Mouse (Mus musculus) cerebellum, adult 2 months (tissue): ENCODE measurements at regions not wholly inside any gene's neighbourhood (a gene's known extent, or its start where the extent isn't known, plus 50 kb on each side); places are given as distances from the start of the nearest gene placed in this dataset.
A peak's percentile ranks its signal among the peaks of the same experiment; 100 is the strongest.
"Not testable (repeated sequence)": the region's sequence is repeated elsewhere in the genome, so short reads cannot be mapped to it uniquely, and the experiment has no call there.

Experiments used
- DNase-seq, 2 experiments: peaks; one replicate each; pipeline ENCODE4 v3.0.0; 2021
- H3K27ac ChIP-seq: fragments of 200-500 bp; 2 replicates; pipeline ENCODE4 v1.5.1; 2012; ENCODE audit warnings: low read length, control low read depth, inconsistent platforms; ENCODE audit not compliant: insufficient read depth
- H3K27me3 ChIP-seq: fragments of 200-500 bp; 2 replicates; pipeline ENCODE4 v1.6.1; 2012; ENCODE audit warnings: inconsistent platforms, mild to moderate bottlenecking, low read length, moderate library complexity; ENCODE audit not compliant: control insufficient read depth, insufficient read depth
- H3K4me1 ChIP-seq: fragments of 200-500 bp; 2 replicates; pipeline ENCODE4 v1.6.1; 2011; ENCODE audit warnings: low read length; ENCODE audit not compliant: control insufficient read depth, insufficient read depth
- H3K4me3 ChIP-seq: fragments of 200-500 bp; replicated peaks from 2 replicates; pipeline ENCODE3; 2011; ENCODE audit warnings: mild to moderate bottlenecking, low read depth, low read length, control low read depth; ENCODE audit not compliant: insufficient read depth
- CTCF ChIP-seq: fragments of 200-500 bp; IDR thresholded peaks from 2 replicates; pipeline ENCODE4 v1.5.1; 2011; ENCODE audit warnings: low read depth, mild to moderate bottlenecking, control low read depth, low read length, moderate library complexity, borderline replicate concordance; ENCODE audit not compliant: insufficient read depth
- POLR2A ChIP-seq: fragments of 200-500 bp; IDR thresholded peaks from 2 replicates; pipeline ENCODE4 v1.6.1; 2011; ENCODE audit warnings: low read length, control low read depth, borderline replicate concordance; ENCODE audit not compliant: insufficient read depth
- WGBS: fragments of 180-500 bp; shearing (Covaris S2); methylation state at CpG from one replicate; pipeline ENCODE4 v1.1.7; 2018; 5-methylcytosine and 5-hydroxymethylcytosine counted together

- Histone ChIP-seq H3K4me1 (no peaks in the 10 kb centered on the region), H3K27ac (no peak overlapping the region), H3K27me3 (no peaks in the 10 kb centered on the region), H3K4me3 (no peak overlapping the region)
- no peak for DNase-seq
- 63% methylated on average over 3 of the region's 3 CpGs for WGBS
- TF ChIP-seq POLR2A (no peak), CTCF (no peak)
Measured at GRCm38 (mm10) chr4:23607348-23607747, 888.9 kb upstream of the Mms22l start.

DNA sequence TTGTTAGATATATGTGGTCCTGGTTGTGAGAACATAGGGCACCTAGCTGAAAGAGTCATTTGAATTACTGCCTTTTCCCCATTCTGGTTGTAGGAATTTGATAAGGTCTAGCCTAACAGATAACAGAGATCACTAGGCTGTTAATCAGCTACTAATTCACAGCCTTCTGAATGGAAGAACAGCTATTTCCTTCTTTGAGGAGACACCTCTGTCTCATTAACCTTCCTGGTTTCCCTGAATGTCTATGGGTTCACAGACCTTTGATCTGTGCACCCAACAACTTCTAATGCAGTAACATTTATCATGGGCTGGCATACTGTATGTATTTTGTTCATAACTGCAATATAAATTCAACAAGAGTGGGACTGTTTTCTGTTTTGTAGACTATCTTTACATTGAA lies 875.0 kb upstream of the Mms22l start:
- no peak for TF ChIP-seq POLR2A
- TF ChIP-seq CTCF, result no peak
- no peak overlapping the region for H3K4me3 ChIP-seq
- no peak for DNase-seq

DNA sequence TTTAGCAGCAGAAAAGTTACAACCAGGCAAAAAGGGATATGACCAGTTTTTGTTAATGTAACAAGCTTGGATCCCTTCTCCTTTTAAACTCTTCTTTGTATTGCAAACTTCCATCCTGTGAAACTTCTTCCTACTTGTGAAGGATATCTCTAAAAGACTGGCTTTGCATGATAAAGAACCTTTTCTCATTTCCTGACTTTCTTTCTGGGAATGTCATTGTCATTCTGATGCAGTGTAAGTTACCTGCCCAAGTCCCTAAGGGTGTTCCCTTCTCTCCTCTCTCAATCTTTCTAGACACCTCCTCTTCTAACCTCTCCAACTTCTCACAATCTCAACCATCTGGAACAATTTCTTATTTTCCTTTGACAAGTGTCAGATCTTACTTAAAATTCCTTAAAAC lies 874.0 kb upstream of the Mms22l start:
- no peak overlapping the region for H3K27ac ChIP-seq
- no peak for DNase-seq
- no peak overlapping the region for H3K4me3 ChIP-seq
- TF ChIP-seq CTCF (no peak), POLR2A (no peak)
- H3K27me3 ChIP-seq, result no peaks in the 10 kb centered on the region
- no peaks in the 10 kb centered on the region for H3K4me1 ChIP-seq

More for the DNA sequence above, 875.0 kb upstream of the Mms22l start:
- no peak overlapping the region for H3K27ac ChIP-seq
- H3K4me1 ChIP-seq, result no peaks in the 10 kb centered on the region
- no peaks in the 10 kb centered on the region for H3K27me3 ChIP-seq

DNA sequence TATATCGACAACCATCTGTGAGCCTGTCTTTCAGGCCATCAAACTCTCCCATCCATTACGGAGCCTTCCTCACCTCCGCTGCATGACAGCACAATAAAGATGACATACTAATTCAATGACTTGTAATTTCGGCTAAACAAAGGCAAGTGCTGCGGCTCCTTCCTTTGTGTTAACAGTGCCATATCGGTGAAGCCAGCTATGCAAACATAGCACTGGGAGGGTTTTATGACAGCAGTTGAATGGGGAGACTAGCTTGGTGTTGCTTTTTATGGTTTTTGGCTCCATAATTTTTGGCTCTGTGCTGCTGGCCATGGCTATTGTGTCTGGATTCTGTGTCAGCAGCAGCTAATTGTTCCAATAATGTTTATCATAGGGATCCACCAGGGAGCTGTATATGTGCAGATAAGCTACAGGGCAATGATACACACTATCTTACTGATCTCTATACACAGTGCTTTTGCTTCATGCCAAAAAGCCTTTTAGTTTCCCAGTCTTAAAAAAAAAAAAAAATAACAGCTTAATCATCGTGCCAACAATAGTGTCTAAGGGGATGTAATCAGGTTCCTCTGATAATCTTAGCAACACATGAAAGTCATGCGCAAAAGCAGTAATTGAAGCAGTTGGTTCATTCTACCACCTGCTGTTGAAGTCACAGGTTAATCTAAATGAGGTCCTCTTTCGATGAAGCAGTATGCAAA lies 859.9 kb upstream of the Mms22l start:
- H3K27me3 ChIP-seq, result no peaks in the 10 kb centered on the region
- WGBS, result 12% methylated on average over 9 of the region's 9 CpGs
- DNase-seq, result no peak
- H3K27ac ChIP-seq, result no peak overlapping the region
- H3K4me1 ChIP-seq, result no peaks in the 10 kb centered on the region
- no peak overlapping the region for H3K4me3 ChIP-seq
- TF ChIP-seq POLR2A (no peak), CTCF (no peak)

GRCm38 (mm10) chr4:23636929-23637235 lies 859.4 kb upstream of the Mms22l start:
- DNase-seq, result no peak
- Histone ChIP-seq H3K27me3 (no peaks in the 10 kb centered on the region), H3K4me1 (no peaks in the 10 kb centered on the region), H3K4me3 (no peak overlapping the region), H3K27ac (no peak overlapping the region)
- no peak for TF ChIP-seq CTCF
- TF ChIP-seq POLR2A, result no peak
- 19% methylated on average over 2 of the region's 2 CpGs for WGBS

GRCm38 (mm10) chr4:23656671-23657070 lies 839.6 kb upstream of the Mms22l start:
- not testable (repeated sequence) for H3K27ac ChIP-seq, H3K4me3 ChIP-seq, H3K4me1 ChIP-seq, H3K27me3 ChIP-seq, DNase-seq
- WGBS, result 92% methylated on average over 5 of the region's 5 CpGs

GRCm38 (mm10) chr4:23668896-23669295 lies 827.4 kb upstream of the Mms22l start:
- no peak overlapping the region for H3K4me3 ChIP-seq
- TF ChIP-seq POLR2A (no peak), CTCF (no peak)
- no peaks in the 10 kb centered on the region; the same call in 1 of the 2 replicates for H3K27me3 ChIP-seq
- 9% methylated on average over 2 of the region's 2 CpGs for whole genome bisulfite sequencing
- peak in 1 of 2 experiments; percentile 1 for DNase-seq
- H3K27ac ChIP-seq, result no peak overlapping the region
- H3K4me1 ChIP-seq, result no peaks in the 10 kb centered on the region

DNA sequence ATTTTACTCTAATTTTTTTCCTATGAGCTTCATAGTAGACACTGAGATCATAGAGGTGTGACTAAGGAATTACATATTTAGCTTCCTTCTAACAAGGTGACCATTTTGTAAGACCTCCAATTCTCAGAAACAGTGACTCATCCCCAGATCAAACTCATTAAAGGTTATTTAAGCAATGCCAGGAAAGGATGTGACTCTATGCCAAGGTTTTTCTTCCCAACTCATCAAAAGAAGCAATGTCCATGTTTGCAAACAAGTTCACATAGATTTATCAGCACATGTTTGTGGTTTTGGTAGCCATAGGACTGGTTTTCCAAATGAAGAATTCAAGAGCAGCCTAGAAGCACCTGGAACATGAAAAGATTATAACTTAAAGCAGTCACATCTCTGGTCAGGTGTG lies 792.6 kb upstream of the Mms22l start:
- no peaks in the 10 kb centered on the region for H3K4me1 ChIP-seq
- H3K27me3 ChIP-seq, result no peaks in the 10 kb centered on the region
- TF ChIP-seq CTCF (no peak), POLR2A (no peak)
- H3K27ac ChIP-seq, result no peak overlapping the region
- DNase-seq, result no peak
- H3K4me3 ChIP-seq, result no peak overlapping the region

GRCm38 (mm10) chr4:23710716-23711115 lies 785.5 kb upstream of the Mms22l start:
- 61% methylated on average over 2 of the region's 2 CpGs for WGBS
- DNase-seq, result no peak
- Histone ChIP-seq H3K27me3 (no peaks in the 10 kb centered on the region), H3K4me1 (no peaks in the 10 kb centered on the region), H3K27ac (no peak overlapping the region), H3K4me3 (no peak overlapping the region)
- TF ChIP-seq POLR2A (no peak), CTCF (no peak)
